21 mouse cellular contexts compared by ENCODE assay signal in genomic region chr17:86523843-86524242, GRCm38 (mm10). TPM values are rescaled to one million over a fixed set of nuclear protein-coding genes. Genes with fewer than 3 reads are reported as not detected.
"Had no signal": no experiment of that assay in that cellular context is flagged by ENCODE, and none has a peak within 500 bp of the region (broad histone marks: within the 10 kb centered on the region; RNA-seq: fewer than 3 reads in every experiment).

No protein-coding gene starts in this region.

- H3K4me3 ChIP-seq: liver, embryonic 15.5 days; midbrain, embryonic 10.5 days; midbrain, embryonic 12.5 days; myocyte; neural tube, embryonic 13.5 days; neural tube, embryonic 15.5 days; stomach, embryonic 15.5 days had no signal

- ATAC-seq: midbrain, embryonic 16.5 days had no signal

- H3K4me1 ChIP-seq: midbrain, embryonic 10.5 days; midbrain, embryonic 12.5 days; neural tube, embryonic 13.5 days; neural tube, embryonic 15.5 days; stomach, embryonic 15.5 days had no signal

- DNase-seq: lung, embryonic 14.5 days; lung, postnatal 14 days; midbrain, embryonic 14.5 days; retina, postnatal 1 day; right cerebral cortex, adult 18-20 months; right cerebral cortex, postnatal 25 days; right cerebral cortex, postnatal 4 days; thymus, adult 2 months; thymus, postnatal 25 days; thymus, postnatal 4 days had no signal

- H3K27me3 ChIP-seq: liver, embryonic 15.5 days; midbrain, embryonic 12.5 days; neural tube, embryonic 13.5 days; neural tube, embryonic 15.5 days; stomach, embryonic 15.5 days had no signal

- H3K27ac ChIP-seq: liver, embryonic 15.5 days; midbrain, embryonic 10.5 days; midbrain, embryonic 12.5 days; neural tube, embryonic 13.5 days; neural tube, embryonic 15.5 days; stomach, embryonic 15.5 days; stomach, postnatal 0 days had no signal

- H3K9me3 ChIP-seq: liver, embryonic 15.5 days; midbrain, embryonic 10.5 days; midbrain, embryonic 12.5 days; neural tube, embryonic 13.5 days; neural tube, embryonic 15.5 days; stomach, embryonic 15.5 days had no signal

- H3K36me3 ChIP-seq: liver, embryonic 15.5 days; midbrain, embryonic 10.5 days; midbrain, embryonic 12.5 days; neural tube, embryonic 13.5 days; neural tube, embryonic 15.5 days; stomach, embryonic 15.5 days had no signal

- H3K9ac ChIP-seq: liver, embryonic 15.5 days; lung, embryonic 14.5 days; midbrain, embryonic 12.5 days; neural tube, embryonic 13.5 days; neural tube, embryonic 15.5 days; stomach, embryonic 15.5 days had no signal

- H3K4me2 ChIP-seq: liver, embryonic 15.5 days; lung, embryonic 14.5 days; midbrain, embryonic 12.5 days; neural tube, embryonic 13.5 days; neural tube, embryonic 15.5 days; stomach, embryonic 15.5 days had no signal

RNA-seq across cellular contexts. Expression of gene Gm10309, which starts 18.8 kb away (rescaled TPM):
- total RNA-seq: megakaryocyte, adult 5-6 weeks; megakaryocyte-erythroid progenitor cell, adult 5-6 weeks had no signal
- polyA plus RNA-seq: liver, embryonic 15.5 days; thymus, adult 2 months had no signal
